Mouse (Mus musculus) leukemia stem cell, adult 10-12 weeks (primary cell): ENCODE measurements around the gene Mrps35. TPM values are rescaled to one million over a fixed set of nuclear protein-coding genes. Genes with fewer than 3 reads are reported as not detected.

Source experiments
- polyA plus RNA-seq: library from polyadenylated mRNA; stranded (reverse); fragments of >175 nt; gene quantifications from 2 replicates; pipeline ENCODE4 v1.2.3, GENCODE M21; 2012; ENCODE audit warnings: low replicate concordance

Gene Mrps35
- polyA plus RNA-seq = 7.2 TPM in 2 replicates

DNA sequence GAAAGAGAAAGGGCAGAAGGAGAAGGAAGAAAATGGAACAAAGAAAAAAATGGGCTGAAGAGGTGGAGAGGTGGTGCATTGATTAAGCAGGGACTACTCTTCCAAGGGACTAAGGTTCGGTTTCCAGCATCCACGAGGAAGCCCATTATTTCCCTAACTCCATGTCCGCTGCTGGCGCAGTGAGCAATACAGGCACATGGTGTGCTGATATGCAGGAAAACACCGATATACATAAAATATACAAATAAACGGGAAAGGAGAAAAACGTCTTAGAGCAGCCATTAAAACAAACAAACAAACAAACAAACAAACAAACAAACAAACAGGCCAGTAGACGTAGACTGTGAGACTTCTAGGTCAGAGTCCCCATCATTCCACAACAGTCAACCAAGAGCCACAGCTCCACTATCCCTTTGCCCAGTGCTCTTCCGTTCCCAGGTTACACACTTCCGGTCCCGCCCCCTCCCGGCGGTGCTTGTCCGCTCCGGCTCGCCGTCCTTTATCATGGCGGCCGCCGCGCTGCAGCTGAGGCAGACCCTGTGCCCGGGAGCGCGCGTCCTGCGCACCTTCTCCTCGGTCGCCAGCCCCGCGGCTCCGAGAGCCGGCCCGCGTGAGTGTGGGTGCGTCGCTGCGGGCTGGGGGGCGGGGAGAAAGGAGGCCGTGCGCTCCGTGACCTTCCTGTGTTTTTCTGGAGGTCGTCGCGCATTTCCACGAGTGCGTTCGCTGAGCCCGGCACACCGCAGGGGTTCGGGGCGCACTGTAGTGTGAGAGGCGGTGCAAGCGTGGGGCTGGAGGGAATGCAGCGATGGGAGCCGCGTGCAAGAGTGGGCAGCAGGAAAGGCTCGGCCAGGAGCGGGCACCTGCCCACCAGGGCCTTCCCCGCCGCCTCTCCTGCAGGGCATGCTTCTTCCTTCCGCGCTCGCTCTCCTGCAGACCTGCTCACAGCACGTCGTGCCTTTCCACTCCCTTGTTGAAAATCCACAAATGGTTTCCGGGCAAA is at the start of gene Mrps35:
TSS of gene Mrps35 (plus strand) at position 474 of the 1,000 bp plus-strand sequence.

DNA sequence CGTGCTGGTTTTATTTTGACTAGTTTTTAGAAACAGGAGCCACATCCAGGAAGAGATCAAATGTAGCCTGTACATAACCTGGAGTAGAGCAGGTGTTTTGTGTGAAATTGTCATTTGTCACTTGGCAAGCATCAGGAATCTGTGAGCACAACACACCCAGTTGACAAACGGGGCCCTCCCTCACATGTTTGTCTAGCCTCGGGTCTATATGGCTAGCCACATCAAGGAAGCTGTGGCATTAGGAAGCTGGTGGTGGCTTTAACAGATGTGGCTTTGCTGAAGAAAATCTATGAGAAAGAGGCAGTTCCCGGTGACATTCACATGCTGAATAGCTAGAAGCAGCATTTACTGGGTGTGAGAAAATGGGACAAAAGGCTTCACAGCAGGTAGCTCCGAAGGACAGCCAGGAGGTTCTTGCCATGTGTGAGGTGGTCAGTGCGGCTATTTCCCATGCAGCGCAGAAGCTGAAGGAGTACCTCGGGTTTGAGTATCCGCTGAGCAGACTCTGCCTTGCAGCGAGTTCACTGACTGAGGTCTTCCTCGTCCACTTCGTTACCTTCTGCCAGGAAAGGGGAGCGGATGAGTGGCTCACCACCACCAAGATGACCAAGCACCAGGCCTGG is 10.2 kb upstream of the Mrps35 start, which contains the start of gene Rep15:
TSS of gene Rep15 (plus strand) at position 282 of the 623 bp plus-strand sequence.

DNA sequence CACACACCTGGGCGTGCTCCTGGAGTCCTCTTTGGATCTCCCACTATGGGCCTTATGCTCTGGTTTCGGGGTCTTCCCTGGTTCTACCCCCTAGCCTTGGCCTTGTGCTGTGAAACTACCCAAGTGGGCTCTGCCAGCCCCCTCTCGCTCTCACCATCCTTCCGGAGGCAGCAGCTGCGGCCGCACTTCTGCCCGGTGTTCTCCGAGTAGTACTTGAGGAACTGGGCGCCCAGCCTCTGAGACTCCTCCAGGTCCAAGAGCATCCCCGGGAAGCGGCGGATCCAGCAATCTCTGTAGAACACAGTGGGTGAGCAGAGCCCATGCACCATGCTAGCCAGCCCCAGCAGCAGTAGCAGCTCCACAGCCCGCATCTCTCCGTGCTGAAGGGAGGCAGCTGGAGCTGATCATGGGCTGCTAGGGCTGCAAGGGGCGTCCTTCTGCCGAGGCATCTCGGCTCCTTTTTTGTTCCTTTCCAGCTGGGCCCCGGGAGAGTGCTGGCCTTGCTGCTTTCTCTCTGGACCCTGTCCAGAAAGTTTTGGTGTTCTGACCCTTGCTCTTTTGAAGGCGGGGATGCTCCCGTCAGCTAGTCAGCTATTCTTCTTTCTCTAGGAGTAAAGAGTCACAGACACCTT is 44.1 kb downstream of the Mrps35 start, which contains the start of gene Mansc4:
TSS of gene Mansc4 (minus strand) at position 439 of the 632 bp plus-strand sequence.

DNA sequence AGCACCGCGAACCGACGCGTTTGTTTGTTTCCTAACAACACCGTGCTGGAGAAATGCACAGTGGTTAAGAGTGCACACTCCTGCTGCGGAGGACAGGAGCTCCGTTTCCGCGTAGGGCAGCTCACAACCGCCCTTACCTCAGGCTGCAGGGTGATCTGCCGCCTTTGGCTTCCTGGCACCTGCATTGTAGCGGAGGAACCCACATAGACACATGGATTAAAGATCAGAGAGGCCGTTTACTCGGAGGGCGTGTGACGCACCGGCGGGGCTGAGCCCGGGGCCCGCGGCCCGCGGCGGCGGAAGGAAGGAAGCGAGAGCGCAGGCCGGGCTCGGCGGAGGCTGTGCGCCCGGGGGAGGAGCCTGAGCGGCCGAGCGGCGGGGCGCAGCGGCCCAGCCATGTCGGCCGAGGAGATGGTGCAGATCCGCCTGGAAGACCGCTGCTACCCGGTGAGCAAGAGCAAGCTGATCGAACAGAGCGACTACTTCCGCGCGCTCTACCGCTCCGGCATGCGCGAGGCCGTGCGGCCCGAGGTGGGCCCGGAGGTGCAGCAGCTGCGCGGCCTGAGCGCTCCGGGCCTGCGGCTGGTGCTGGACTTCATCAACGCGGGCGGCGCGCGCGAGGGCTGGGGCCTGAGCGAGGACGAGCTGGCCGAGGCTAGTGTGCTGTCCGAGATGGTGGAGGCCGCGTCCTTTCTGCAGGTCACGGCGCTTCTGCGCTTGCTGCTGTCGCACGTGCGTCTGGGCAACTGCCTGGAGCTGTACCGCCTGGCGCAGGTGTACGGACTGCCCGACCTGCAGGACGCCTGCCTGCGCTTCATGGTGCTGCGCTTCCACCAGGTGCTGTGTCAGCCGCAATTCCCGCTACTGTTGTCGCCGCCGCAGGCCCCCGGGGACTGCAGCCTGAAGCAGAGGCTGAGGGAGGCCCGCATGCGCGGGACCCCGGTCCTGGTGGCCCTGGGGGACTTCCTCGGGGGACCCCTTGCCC is 48.9 kb downstream of the Mrps35 start, which contains the start of gene Klhl42:
TSS of gene Klhl42 (plus strand) at position 244 of the 985 bp plus-strand sequence.

Other genes starting within 250 kb of the Mrps35 start
- 0.44 TPM in 1 of 2 replicates, not detected in the other for gene Arntl2, start 246.7 kb upstream of the Mrps35 start, polyA plus RNA-seq
- not detected in 2 replicates for gene Smco2, start 192.7 kb upstream of the Mrps35 start, polyA plus RNA-seq
- 0.91 and 1.7 TPM in 2 replicates for gene Ppfibp1, start 154.3 kb upstream of the Mrps35 start, polyA plus RNA-seq
- gene 1700034J05Rik, start 88.3 kb upstream of the Mrps35 start, polyA plus RNA-seq = not detected in 2 replicates
- not detected in 2 replicates for gene Rep15, start 10.2 kb upstream of the Mrps35 start, polyA plus RNA-seq
- not detected in 2 replicates for gene Mansc4, start 44.3 kb downstream of the Mrps35 start, polyA plus RNA-seq
- gene Klhl42, start 48.6 kb downstream of the Mrps35 start, polyA plus RNA-seq = 4.6 and 6.2 TPM in 2 replicates
- 0.27 TPM in 1 of 2 replicates, not detected in the other for gene Pthlh, start 221.4 kb downstream of the Mrps35 start, polyA plus RNA-seq